Mouse (Mus musculus): ENCODE data around the gene Yju2. TPM values are rescaled to one million over a fixed set of nuclear protein-coding genes. Genes with fewer than 3 reads are reported as not detected.
A peak's percentile ranks its signal among the peaks of the same experiment; 100 is the strongest.

Yju2 gene
- total and polyA plus RNA-seq, 2 experiments, result 3.4 to 3.6 TPM

GRCm38 (mm10) chr17:55990278-55990898 lies 31.5 kb downstream of the Yju2 start:
- Histone ChIP-seq H3K27ac (replicated peaks; ENCODE audit: insufficient read depth, low read depth, low read length) (no peak overlapping the region), H3K27me3 (ENCODE audit: control insufficient read depth, insufficient read depth, low read length) (no peaks in the 10 kb centered on the region), H3K9ac (ENCODE audit: low read depth, low read length) (no peak overlapping the region), H3K36me3 (ENCODE audit: control insufficient read depth, insufficient read depth, low read length) (no peaks in the 10 kb centered on the region), H3K4me3 (ENCODE audit: insufficient read depth, low read depth, low read length) (no peak overlapping the region), H3K4me1 (ENCODE audit: control insufficient read depth, insufficient read depth, low read length) (no peaks in the 10 kb centered on the region), H3K79me2 (ENCODE audit: control insufficient read depth, insufficient read depth, low read length) (no peaks in the 10 kb centered on the region)
- 80% methylated on average over 8 of the region's 8 CpGs for WGBS
- TF ChIP-seq POLR2A (IDR thresholded peaks at IDR 0.05; ENCODE audit: extremely low read depth, insufficient read depth, low read length) (no peak), CTCF (IDR thresholded peaks at IDR 0.05; ENCODE audit: low read depth, low read length) (no peak)
- DNase-seq (ENCODE audit: extremely low read depth, low read depth, low spot score), result no peak

- no peaks in the 10 kb centered on the region for H3K79me2 ChIP-seq (ENCODE audit: control insufficient read depth, insufficient read depth, low read length)
- TF ChIP-seq POLR2A (IDR thresholded peaks at IDR 0.05; ENCODE audit: extremely low read depth, insufficient read depth, low read length) (no peak), CTCF (IDR thresholded peaks at IDR 0.05; ENCODE audit: low read depth, low read length) (no peak; the same call in 1 of the 2 replicates)
- peaks cover 4% of the 10 kb centered on the region; the same call in 1 of the 2 replicates for H3K36me3 ChIP-seq (ENCODE audit: control insufficient read depth, insufficient read depth, low read length)
- H3K4me1 ChIP-seq (ENCODE audit: control insufficient read depth, insufficient read depth, low read length), result peaks cover 2% of the 10 kb centered on the region; the same call in 1 of the 2 replicates
- 36% methylated on average over 15 of the region's 15 CpGs for WGBS
- DNase-seq (ENCODE audit: extremely low read depth, low read depth, low spot score), result peak; percentile 81
- H3K27me3 ChIP-seq (ENCODE audit: control insufficient read depth, insufficient read depth, low read length), result no peaks in the 10 kb centered on the region
- H3K9ac ChIP-seq (ENCODE audit: low read depth, low read length), result no peak overlapping the region
- H3K4me3 ChIP-seq (ENCODE audit: insufficient read depth, low read depth, low read length), result no peak overlapping the region
- no peak overlapping the region for H3K27ac ChIP-seq (replicated peaks; ENCODE audit: insufficient read depth, low read depth, low read length)
Measured at GRCm38 (mm10) chr17:55996007-55996406, 37.1 kb downstream of the Yju2 start.

GRCm38 (mm10) chr17:55999794-56000499 lies 41.0 kb downstream of the Yju2 start:
- H3K4me3 ChIP-seq (ENCODE audit: insufficient read depth, low read depth, low read length), result no peak overlapping the region
- DNase-seq (ENCODE audit: extremely low read depth, low read depth, low spot score), result no peak
- TF ChIP-seq CTCF (IDR thresholded peaks at IDR 0.05; ENCODE audit: low read depth, low read length), result no peak
- TF ChIP-seq POLR2A (IDR thresholded peaks at IDR 0.05; ENCODE audit: extremely low read depth, insufficient read depth, low read length), result no peak

GRCm38 (mm10) chr17:56003000-56003399 lies 44.1 kb downstream of the Yju2 start:
- Histone ChIP-seq H3K4me1 (ENCODE audit: control insufficient read depth, insufficient read depth, low read length) (peaks cover 14% of the 10 kb centered on the region), H3K4me3 (ENCODE audit: insufficient read depth, low read depth, low read length) (no peak overlapping the region), H3K36me3 (ENCODE audit: control insufficient read depth, insufficient read depth, low read length) (peaks cover 13% of the 10 kb centered on the region), H3K9ac (ENCODE audit: low read depth, low read length) (no peak overlapping the region), H3K27ac (replicated peaks; ENCODE audit: insufficient read depth, low read depth, low read length) (no peak overlapping the region), H3K27me3 (ENCODE audit: control insufficient read depth, insufficient read depth, low read length) (no peaks in the 10 kb centered on the region), H3K79me2 (ENCODE audit: control insufficient read depth, insufficient read depth, low read length) (peaks cover 3% of the 10 kb centered on the region; the same call in 1 of the 2 replicates)
- 80% methylated on average over 3 of the region's 3 CpGs for WGBS
- TF ChIP-seq CTCF (IDR thresholded peaks at IDR 0.05; ENCODE audit: low read depth, low read length) (no peak), POLR2A (IDR thresholded peaks at IDR 0.05; ENCODE audit: extremely low read depth, insufficient read depth, low read length) (no peak)
- no peak for DNase-seq (ENCODE audit: extremely low read depth, low read depth, low spot score)

More at GRCm38 (mm10) chr17:55999794-56000499, 41.0 kb downstream of the Yju2 start:
- peaks cover 3% of the 10 kb centered on the region; the same call in 1 of the 2 replicates for H3K79me2 ChIP-seq (ENCODE audit: control insufficient read depth, insufficient read depth, low read length)
- H3K4me1 ChIP-seq (ENCODE audit: control insufficient read depth, insufficient read depth, low read length), result peaks cover 8% of the 10 kb centered on the region
- no peaks in the 10 kb centered on the region for H3K27me3 ChIP-seq (ENCODE audit: control insufficient read depth, insufficient read depth, low read length)
- WGBS, result 67% methylated on average over 30 of the region's 30 CpGs
- no peak overlapping the region for H3K27ac ChIP-seq (replicated peaks; ENCODE audit: insufficient read depth, low read depth, low read length)
- no peak overlapping the region for H3K9ac ChIP-seq (ENCODE audit: low read depth, low read length)
- H3K36me3 ChIP-seq (ENCODE audit: control insufficient read depth, insufficient read depth, low read length), result peaks cover 13% of the 10 kb centered on the region

- Histone ChIP-seq H3K27ac (replicated peaks; ENCODE audit: insufficient read depth, low read depth, low read length) (peak within 1 kb of the TSS; percentile 92), H3K4me1 (ENCODE audit: control insufficient read depth, insufficient read depth, low read length) (peaks cover 23% of the 10 kb centered on the region), H3K9ac (ENCODE audit: low read depth, low read length) (peak within 1 kb of the TSS; percentile 83), H3K4me3 (ENCODE audit: insufficient read depth, low read depth, low read length) (peak within 1 kb of the TSS; percentile 68), H3K79me2 (ENCODE audit: control insufficient read depth, insufficient read depth, low read length) (peaks cover 3% of the 10 kb centered on the region; the same call in 1 of the 2 replicates), H3K27me3 (ENCODE audit: control insufficient read depth, insufficient read depth, low read length) (no peaks in the 10 kb centered on the region), H3K36me3 (ENCODE audit: control insufficient read depth, insufficient read depth, low read length) (peaks cover 11% of the 10 kb centered on the region)
- TF ChIP-seq POLR2A (IDR thresholded peaks at IDR 0.05; ENCODE audit: extremely low read depth, insufficient read depth, low read length), result peak; percentile 34; the same call in 1 of the 2 replicates
- no peak for TF ChIP-seq CTCF (IDR thresholded peaks at IDR 0.05; ENCODE audit: low read depth, low read length)
- WGBS, result 5% methylated on average over 13 of the region's 13 CpGs
- DNase-seq (ENCODE audit: extremely low read depth, low read depth, low spot score), result peak; percentile 96
Measured at GRCm38 (mm10) chr17:56005415-56006061, 46.6 kb downstream of the Yju2 start, which contains the start of the genes Stap2 and Mpnd. TSS of gene Stap2 (minus strand) at chr17:56005584. TSS of gene Mpnd (plus strand) at chr17:56005711.

Measured in liver, adult 2 months (tissue).